Mouse (Mus musculus) CD8-positive naive resting alpha-beta T cell, adult 2 months (primary cell): Measurements from ENCODE around the gene Csnk1g1.

Experiments
- DNase-seq, 2 experiments: peaks; one replicate each; pipeline ENCODE4 v3.0.0; 2022; ENCODE audit warnings: low read depth in 2 of 2, low spot score in 2 of 2

Gene Csnk1g1

GRCm38 (mm10) chr9:65908394-65909300, at the start of gene Csnk1g1, which contains the start of gene Trip4:
Gene Csnk1g1 (plus strand): TSS chr9:65908924.
Gene Trip4 (minus strand): TSS chr9:65908794.
- DNase-seq: peak; percentile 80 to 85

GRCm38 (mm10) chr9:65859656-65860055, 49.1 kb upstream of the Csnk1g1 start:
- DNase-seq: no peak

GRCm38 (mm10) chr9:65884564-65885315, 24.0 kb upstream of the Csnk1g1 start:
- DNase-seq: peak; percentile 84 to 85

GRCm38 (mm10) chr9:65890143-65890628, 18.5 kb upstream of the Csnk1g1 start, which contains the start of gene Pclaf:
Gene Pclaf (plus strand): TSS chr9:65890237.
- peak; percentile 19 to 42 for DNase-seq

GRCm38 (mm10) chr9:65891126-65891525, 17.6 kb upstream of the Csnk1g1 start:
- no peak for DNase-seq

- no peak for DNase-seq
Observed at GRCm38 (mm10) chr9:65896977-65897376, 11.7 kb upstream of the Csnk1g1 start.

GRCm38 (mm10) chr9:65902879-65903278, 5.8 kb upstream of the Csnk1g1 start:
- DNase-seq: no peak

- DNase-seq: no peak
Observed at GRCm38 (mm10) chr9:65903419-65903818, 5.3 kb upstream of the Csnk1g1 start.

- peak; percentile 41 to 54 for DNase-seq
Observed at GRCm38 (mm10) chr9:65909301-65909801, 627 bp downstream of the Csnk1g1 start.

- DNase-seq: no peak
Observed at GRCm38 (mm10) chr9:65909837-65910236, 1.1 kb downstream of the Csnk1g1 start.

GRCm38 (mm10) chr9:65913976-65914375, 5.3 kb downstream of the Csnk1g1 start:
- no peak for DNase-seq

- no peak for DNase-seq
Observed at GRCm38 (mm10) chr9:65917015-65917414, 8.3 kb downstream of the Csnk1g1 start.

GRCm38 (mm10) chr9:65928456-65928855, 19.7 kb downstream of the Csnk1g1 start:
- DNase-seq: no peak

- DNase-seq: no peak
Observed at GRCm38 (mm10) chr9:65929826-65930225, 21.1 kb downstream of the Csnk1g1 start.

GRCm38 (mm10) chr9:65937566-65937965, 28.8 kb downstream of the Csnk1g1 start:
- DNase-seq: no peak

- no peak for DNase-seq
Observed at GRCm38 (mm10) chr9:65951082-65951587, 42.4 kb downstream of the Csnk1g1 start.

GRCm38 (mm10) chr9:65970009-65970408, 61.3 kb downstream of the Csnk1g1 start:
- DNase-seq: no peak

GRCm38 (mm10) chr9:65973206-65973605, 64.5 kb downstream of the Csnk1g1 start:
- DNase-seq: no peak

- DNase-seq: no peak
Observed at GRCm38 (mm10) chr9:65975886-65976285, 67.2 kb downstream of the Csnk1g1 start.

GRCm38 (mm10) chr9:65982841-65983240, 74.1 kb downstream of the Csnk1g1 start:
- DNase-seq: no peak

GRCm38 (mm10) chr9:65987021-65987420, 78.3 kb downstream of the Csnk1g1 start:
- no peak for DNase-seq
